Mouse (Mus musculus) brown adipose tissue, adult 24 weeks (tissue): ENCODE results near the gene Fam193b. TPM values are rescaled to one million over a fixed set of nuclear protein-coding genes. Genes with fewer than 3 reads are reported as not detected.

Experiments
- H3K27ac ChIP-seq: fragments of 200-500 bp; replicated peaks from 2 replicates; pipeline ENCODE4 v1.5.1; 2012; ENCODE audit warnings: low read depth, mild to moderate bottlenecking, low read length
- H3K4me1 ChIP-seq: fragments of 200-500 bp; 2 replicates; pipeline ENCODE4 v1.6.1; 2012; ENCODE audit warnings: low read length, mixed read lengths; ENCODE audit not compliant: control insufficient read depth, insufficient read depth, insufficient read length
- H3K4me3 ChIP-seq: fragments of 200-500 bp; 2 replicates; pipeline ENCODE4 v1.5.1; 2012; ENCODE audit warnings: low read depth, mild to moderate bottlenecking, low read length, moderate library complexity; ENCODE audit not compliant: insufficient read depth
- polyA plus RNA-seq: library from polyadenylated mRNA; stranded (reverse); fragments of >200 nt; gene quantifications from 2 replicates; pipeline ENCODE4 v1.2.4, GENCODE M21; 2012; ENCODE audit not compliant: missing spikeins, insufficient read depth, insufficient read length

Gene Fam193b
- polyA plus RNA-seq, 1 experiment = 4.4 TPM

DNA sequence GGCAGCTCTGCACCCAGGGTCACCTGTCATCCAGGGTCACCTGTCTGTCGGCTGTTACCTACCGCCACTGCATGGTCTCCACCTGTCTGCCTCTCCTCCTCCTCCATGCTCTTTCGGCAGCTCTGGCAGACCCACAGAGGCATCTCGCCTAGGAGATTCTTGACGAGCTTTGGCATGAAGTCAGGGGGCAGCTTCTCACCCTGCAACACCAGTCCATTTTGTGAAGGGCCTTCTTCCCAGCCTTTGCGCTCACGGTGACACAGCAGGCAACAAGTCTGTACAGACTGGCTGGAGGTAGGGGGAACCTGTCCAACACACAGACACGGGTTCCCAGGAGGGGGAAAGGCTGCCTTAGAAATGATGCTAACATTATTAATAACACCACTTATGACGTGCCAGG is 15.0 kb downstream of the Fam193b start:
- Histone ChIP-seq H3K4me1 (no peaks in the 10 kb centered on the region), H3K27ac (no peak overlapping the region), H3K4me3 (no peak overlapping the region)

DNA sequence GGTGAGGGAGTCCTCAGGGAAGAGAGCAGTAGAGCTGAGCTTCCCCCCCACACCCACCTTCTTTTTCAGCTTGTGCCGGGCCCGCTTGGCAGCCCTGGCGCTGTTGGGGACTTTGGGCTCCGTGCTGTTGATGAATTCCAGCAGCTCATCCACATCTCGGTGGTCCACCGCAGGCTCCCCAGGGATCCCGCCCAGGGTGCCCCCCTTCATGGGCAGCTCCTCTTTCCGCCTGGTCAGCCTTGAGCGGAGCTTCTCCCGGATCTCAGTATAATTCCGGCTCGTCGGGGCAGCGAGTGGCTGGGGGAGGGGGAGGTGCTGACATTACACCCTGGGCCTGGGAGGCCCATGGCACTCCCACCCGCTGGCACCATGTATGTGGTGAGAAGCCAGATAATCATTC is 21.9 kb downstream of the Fam193b start:
- H3K4me1 ChIP-seq = no peaks in the 10 kb centered on the region
- no peak overlapping the region for H3K4me3 ChIP-seq

DNA sequence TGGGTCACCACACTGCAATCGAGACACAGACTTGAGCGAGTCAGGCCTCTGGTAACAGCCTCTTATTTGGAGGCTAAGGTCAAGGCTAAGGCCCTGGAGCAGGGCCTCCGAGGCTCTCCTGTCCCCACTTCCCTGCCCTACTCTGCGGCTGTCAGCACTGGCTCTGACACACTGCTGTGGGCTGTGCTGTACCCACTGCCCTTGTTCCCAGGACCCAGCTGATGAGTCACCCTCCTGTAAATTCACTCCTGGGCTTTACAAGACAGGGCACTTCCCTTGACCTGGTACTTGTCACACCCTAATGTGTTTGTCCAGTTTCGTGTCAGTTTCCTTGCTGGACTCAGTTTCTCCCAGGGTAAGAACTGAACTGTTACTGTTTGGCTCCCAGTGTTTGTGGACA is 22.5 kb downstream of the Fam193b start:
- no peak overlapping the region for H3K4me3 ChIP-seq
- H3K4me1 ChIP-seq = no peaks in the 10 kb centered on the region
- H3K27ac ChIP-seq = no peak overlapping the region

More for the DNA sequence above, 21.9 kb downstream of the Fam193b start:
- no peak overlapping the region for H3K27ac ChIP-seq

DNA sequence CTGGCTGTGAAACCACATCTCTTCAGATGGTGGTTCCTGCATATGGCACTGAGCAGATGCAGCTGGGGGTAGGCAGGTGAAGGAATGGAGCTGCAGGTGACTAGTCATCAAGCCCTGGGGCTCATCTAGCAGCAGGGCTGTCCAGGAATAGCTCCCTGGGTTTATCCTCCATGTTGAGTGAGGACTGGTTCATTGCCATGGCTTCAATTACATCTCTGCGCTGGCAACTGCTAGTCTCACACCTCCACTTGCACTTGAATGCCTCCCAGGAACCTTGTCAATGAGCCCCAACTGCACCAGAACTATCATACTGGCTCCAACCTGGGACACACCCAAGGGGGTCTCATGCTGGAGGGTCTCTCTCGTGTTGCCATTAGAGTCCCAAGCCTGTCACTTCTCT is 23.0 kb downstream of the Fam193b start:
- no peak overlapping the region for H3K27ac ChIP-seq
- no peaks in the 10 kb centered on the region for H3K4me1 ChIP-seq
- no peak overlapping the region for H3K4me3 ChIP-seq

DNA sequence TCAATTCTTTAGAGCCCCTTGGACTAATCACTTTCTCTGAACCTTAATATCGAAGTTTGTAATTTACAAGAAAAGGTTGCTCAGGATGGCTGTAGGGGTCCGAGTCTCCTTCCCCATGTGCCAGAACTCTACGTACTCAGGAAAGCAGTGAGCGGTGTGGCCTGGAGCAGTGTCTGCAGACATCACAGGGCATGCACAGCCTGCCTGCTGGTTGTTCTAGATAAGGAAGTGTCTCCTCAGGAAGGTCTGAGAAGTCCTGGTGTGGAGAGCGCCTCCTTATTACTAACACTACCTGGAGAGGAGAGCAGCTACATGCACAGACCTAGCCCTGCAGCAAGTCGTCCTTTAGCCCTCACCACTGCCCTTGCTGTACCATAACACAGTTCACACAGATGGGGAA is 26.1 kb downstream of the Fam193b start:
- H3K27ac ChIP-seq = no peak overlapping the region

DNA sequence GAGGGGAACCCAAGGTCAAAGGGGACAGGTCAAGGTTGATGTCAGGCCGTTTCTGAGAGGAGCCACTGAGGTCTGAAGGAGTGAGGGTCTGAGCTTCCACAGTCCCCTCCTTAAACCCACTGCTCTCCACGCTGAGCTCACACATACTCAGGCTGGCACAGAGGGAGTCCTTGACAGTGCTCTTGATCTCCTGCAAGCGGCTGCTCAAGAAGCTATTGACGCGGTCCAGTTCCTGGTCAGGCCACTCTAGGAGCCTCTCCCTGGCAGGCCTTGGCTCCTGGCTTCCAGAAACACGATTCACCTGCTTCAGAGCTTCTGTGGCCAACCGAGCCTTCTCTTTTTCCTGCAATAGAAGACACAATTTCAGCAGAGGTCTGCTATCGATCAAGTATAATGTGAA is 27.5 kb downstream of the Fam193b start:
- Histone ChIP-seq H3K4me1 (no peaks in the 10 kb centered on the region), H3K4me3 (no peak overlapping the region), H3K27ac (no peak overlapping the region)

More for the DNA sequence above, 26.1 kb downstream of the Fam193b start:
- Histone ChIP-seq H3K4me3 (no peak overlapping the region), H3K4me1 (no peaks in the 10 kb centered on the region)

DNA sequence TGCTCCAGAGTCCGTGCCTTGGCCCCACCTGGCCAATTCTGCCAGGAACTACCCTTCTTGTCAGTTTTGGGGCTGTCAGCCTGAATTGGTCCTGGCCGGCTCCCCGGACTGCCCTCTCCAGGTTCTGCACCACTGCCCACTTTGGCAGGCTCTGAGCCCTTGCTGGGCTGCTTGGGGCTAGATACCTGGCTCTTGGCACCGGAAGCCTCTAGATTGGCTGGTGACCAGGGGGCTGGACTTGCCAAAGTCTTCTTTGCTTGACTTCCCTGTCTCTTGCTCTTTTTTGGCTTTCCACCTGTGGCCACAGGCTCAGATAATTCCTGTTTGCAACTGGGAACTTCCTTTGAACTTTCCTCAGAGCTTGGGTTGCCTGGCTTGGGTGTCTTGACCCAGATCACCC is 28.0 kb downstream of the Fam193b start:
- H3K4me1 ChIP-seq = no peaks in the 10 kb centered on the region
- no peak overlapping the region for H3K27ac ChIP-seq

DNA sequence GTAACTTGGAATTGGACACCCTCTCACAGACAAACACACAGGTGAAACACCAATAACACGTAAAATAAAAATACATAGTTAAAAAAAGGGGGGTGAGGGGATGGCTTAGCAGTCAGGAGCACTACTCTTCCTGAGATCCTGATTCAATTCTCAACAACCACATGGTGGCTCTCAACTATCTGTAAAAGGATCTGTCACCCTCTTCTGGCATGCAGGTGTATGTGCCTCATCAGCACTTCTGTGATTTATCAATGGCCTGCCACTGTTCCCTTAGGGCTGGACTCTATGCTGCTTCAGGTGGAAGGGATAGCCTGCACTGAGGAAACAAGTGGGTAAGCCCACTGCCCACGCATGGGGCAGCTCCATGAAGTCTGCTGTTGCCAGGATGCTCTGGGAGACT is 30.0 kb downstream of the Fam193b start:
- H3K27ac ChIP-seq = no peak overlapping the region
- H3K4me3 ChIP-seq = no peak overlapping the region
- H3K4me1 ChIP-seq = no peaks in the 10 kb centered on the region

More for the DNA sequence above, 28.0 kb downstream of the Fam193b start:
- H3K4me3 ChIP-seq = no peak overlapping the region

DNA sequence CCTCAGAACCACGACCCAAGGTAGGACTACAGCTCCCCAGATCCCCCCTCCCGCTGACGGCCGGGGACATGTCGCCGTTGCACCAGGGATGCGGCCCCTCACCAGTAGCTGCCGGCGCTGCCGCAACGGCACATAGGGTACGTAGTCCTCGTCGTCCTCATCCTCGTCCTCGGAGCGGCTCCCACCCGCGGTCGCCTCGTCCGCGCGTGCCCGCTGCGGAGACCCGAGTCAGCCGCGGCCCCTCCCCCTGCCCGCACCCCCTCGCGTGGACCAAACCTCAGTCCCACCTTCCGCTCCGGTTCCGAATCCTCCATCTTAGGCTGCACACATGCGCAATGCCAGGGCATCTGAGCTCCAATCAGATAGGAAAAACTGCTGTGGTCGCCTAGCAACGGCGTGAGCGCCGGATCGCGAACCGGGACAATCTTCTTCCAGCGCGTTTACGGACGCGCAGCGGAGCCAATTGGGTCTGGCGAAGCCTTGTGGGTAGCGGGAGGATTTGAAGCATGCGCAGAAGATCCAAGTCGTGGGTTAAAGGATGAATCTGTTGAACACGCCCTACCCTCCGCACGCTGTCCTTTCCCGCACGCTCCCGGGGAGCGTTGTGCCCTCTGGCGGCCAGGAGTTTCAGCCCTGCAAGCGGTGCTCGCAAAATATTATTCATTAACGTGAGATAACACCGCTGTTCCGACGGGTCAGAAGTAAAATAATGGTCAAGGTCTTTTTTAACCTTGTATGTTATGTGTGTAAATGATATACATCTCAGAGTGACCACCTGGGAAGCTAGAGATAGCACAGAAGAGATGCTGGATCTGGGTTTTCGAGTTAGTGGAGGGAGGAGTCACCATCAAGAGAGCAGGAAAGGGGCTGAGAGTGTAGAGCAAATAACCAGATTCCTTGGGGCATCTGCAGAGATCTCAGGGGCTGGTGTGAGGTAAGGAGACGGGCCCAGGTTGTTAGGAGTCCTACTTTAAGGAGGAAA is 34.4 kb downstream of the Fam193b start, which contains the start of gene Ddx41:
TSS of gene Ddx41 (minus strand) at position 465 of the 982 bp plus-strand sequence.
- no peak within 1 kb of the TSS for H3K27ac ChIP-seq

DNA sequence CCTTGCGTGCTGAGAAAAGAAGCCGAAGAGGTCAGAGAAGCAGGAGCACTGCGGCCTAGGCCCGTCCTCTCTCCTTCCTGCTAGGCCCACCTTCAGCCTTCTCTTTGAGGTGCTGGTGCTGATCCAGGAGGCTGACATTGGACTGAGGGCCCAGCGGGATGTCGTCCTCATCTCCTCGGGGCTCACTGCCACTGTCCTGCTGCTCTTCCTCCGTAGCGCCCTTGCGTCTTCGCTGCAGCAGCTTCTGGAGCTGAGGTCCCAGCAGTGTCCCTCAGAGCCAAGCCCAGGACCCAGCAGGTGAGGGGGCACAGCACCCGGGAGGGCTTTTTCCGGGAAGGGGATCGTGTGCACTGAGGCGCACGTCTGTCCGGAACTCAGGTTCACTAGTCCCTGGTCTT is 35.1 kb downstream of the Fam193b start:
- Histone ChIP-seq H3K4me1 (0 out of 2 replicates have a peak, but pooled peaks cover 3% of the 10 kb centered on the region), H3K4me3 (peak overlapping the region; percentile 65), H3K27ac (no peak overlapping the region)

More for the DNA sequence above, 34.4 kb downstream of the Fam193b start, which contains the start of gene Ddx41:
- Histone ChIP-seq H3K4me1 (0 out of 2 replicates have a peak, but pooled peaks cover 3% of the 10 kb centered on the region), H3K4me3 (peak within 1 kb of the TSS; percentile 65)

DNA sequence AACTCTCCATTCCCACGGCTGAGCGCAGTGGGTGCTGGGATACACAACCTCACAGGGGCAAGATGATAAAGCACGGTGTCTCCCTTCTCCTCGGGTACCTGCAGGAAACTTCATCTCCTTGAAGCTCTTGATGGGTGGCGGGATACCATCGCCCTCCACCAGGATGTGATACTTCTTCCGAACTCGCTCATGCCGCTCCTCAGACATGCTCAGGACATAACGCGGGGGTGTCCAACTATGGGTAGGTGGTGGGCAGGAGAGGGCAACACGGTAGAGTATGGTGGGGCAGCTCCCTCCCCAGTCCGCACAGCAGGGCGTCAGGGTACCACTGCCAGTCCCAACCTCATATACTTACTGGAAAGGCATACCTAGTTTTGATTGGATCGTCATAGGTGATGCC is 35.7 kb downstream of the Fam193b start:
- peak overlapping the region; percentile 65 for H3K4me3 ChIP-seq
- 0 out of 2 replicates have a peak, but pooled peaks cover 3% of the 10 kb centered on the region for H3K4me1 ChIP-seq
- no peak overlapping the region for H3K27ac ChIP-seq

DNA sequence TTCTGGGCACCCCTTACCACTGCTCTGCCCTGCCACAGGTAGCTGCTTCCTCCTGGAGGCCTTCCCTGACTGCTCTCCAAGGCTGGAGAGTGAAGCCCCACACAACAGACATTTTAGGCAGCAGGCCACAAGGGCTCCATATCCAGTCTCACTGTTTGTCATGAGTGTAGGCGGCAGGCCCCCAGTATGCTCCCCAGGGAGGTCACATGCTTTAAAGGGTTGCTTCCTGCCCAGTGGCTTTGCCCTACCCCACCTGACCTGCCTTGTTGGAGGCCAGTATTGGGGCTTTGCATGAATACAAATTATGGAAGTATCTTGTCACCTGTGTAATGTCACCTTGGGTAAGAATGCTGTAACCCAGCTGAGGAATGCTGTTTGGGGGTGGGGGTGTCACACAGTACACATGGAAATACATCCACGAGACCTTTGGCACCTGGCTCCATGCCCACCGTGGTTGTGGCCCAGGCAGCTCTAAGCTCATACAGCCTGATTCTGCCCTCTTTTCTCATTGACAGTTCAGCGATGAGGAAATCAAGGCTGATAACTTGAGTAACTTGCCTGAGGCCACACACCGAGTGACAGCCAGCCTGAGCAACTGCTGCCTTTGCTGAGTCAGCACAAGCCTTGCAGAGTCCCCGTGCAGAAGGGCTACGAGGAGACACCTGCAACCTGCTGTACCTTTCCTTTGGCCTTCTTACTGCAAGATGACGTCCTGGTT is 41.6 kb downstream of the Fam193b start, which contains the start of gene Dok3:
TSS of gene Dok3 (minus strand) at position 99 of the 718 bp plus-strand sequence.
- Histone ChIP-seq H3K27ac (peak within 1 kb of the TSS; percentile 56), H3K4me3 (peak within 1 kb of the TSS; percentile 53), H3K4me1 (peaks cover 7% of the 10 kb centered on the region)

DNA sequence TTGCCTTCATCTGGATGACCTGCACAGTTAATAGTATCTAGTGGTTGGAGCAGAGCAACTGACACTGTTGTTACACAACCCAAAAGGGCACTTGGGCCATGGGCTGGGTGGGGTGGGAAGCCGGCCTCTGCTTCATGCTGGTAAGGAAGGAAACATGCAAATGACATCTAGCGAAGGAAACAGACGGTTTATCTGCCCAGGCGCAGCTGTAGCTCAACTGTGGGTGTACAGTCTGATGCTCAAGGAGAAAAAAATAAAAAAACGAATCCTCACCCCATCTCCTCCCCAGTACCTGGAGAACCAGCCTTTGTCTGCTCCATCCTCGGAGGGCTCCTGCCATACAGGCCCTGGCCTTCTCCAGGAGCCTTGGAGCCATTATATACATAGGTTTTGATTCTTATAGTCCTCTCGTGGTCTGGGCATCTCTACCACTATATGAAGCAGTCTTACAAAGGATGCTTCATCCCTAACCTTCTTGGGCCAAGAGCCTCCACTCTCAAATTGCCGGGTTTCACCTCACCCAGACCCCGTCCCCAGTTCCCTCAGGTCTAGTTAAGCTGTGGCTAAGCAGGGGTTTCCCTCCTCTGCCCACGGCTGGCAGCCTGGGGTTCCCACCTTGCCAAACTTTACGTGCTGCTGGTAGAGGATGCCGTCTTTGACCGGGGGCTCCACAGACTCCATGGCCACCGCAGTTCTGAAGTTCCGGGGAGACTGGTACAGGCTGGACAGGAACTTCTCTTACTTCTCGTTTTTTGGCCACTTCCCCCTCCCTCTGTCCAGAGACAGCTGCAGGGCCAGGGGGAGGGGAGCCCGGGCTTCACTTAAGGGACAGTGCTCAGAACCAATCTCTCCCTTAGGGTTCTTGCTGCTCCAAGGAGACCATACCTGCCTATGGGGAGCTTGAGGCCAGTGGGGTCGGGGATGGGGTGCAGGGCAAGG is 42.8 kb downstream of the Fam193b start:
- Histone ChIP-seq H3K4me3 (peak overlapping the region; percentile 53), H3K4me1 (peaks cover 7% of the 10 kb centered on the region), H3K27ac (peak overlapping the region; percentile 56)

DNA sequence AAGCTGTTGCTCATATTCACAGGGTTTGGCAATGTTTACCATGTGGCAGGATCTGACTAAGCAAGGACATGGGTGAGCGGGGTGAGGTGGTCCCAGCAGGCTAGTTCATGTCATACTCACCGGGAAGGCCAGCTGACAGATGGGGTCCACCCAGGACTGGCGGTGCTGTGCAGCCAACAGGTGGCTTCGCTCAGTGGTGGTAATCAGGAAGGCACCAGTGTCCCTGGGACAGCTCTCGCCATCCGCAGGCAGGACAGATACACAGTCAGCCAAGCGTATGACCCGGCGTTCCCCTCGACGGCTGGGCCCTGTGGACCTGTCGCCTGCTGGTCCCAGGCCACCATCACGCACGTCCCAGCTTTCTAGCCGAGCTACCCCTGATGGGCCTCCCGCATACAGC is 43.7 kb downstream of the Fam193b start:
- H3K4me3 ChIP-seq = no peak overlapping the region; the same call in 1 of the 2 replicates
- peaks cover 7% of the 10 kb centered on the region for H3K4me1 ChIP-seq
- peak overlapping the region; percentile 16; the same call in 1 of the 2 replicates for H3K27ac ChIP-seq
